Mouse (Mus musculus): Measurements from ENCODE around the gene Cdk2ap2. TPM values are rescaled to one million over a fixed set of nuclear protein-coding genes. Genes with fewer than 3 reads are reported as not detected.

Cdk2ap2 gene
- polyA plus RNA-seq, 1 experiment = 138 TPM

- Histone ChIP-seq H3K27ac (ENCODE audit: insufficient read depth, low read depth, low read length) (no peak overlapping the region), H3K36me3 (ENCODE audit: control insufficient read depth, insufficient read depth, low read length) (no peaks in the 10 kb centered on the region), H3K27me3 (replicated peaks; ENCODE audit: control insufficient read depth, insufficient read depth, low read length) (no peaks in the 10 kb centered on the region), H3K4me3 (ENCODE audit: insufficient read depth, low read depth, low read length) (peak overlapping the region; percentile 80), H3K4me1 (ENCODE audit: control insufficient read depth, insufficient read depth, low read length) (peaks cover 11% of the 10 kb centered on the region; the same call in 1 of the 2 replicates)
- no peak for TF ChIP-seq CTCF (conservative IDR thresholded peaks at IDR 0.05; ENCODE audit: insufficient read depth, insufficient read length, low read depth, low read length)
- no peak for TF ChIP-seq POLR2A (IDR thresholded peaks at IDR 0.05; ENCODE audit: low read depth, low read length)
- 8% methylated on average over 52 of the region's 52 CpGs for WGBS
- no peak for DNase-seq
Measured at GRCm38 (mm10) chr19:4100718-4101261, 3.8 kb downstream of the Cdk2ap2 start.

- no peak for DNase-seq
- TF ChIP-seq POLR2A (IDR thresholded peaks at IDR 0.05; ENCODE audit: low read depth, low read length) = no peak
- TF ChIP-seq CTCF (conservative IDR thresholded peaks at IDR 0.05; ENCODE audit: insufficient read depth, insufficient read length, low read depth, low read length) = no peak
- WGBS = 92% methylated on average over 6 of the region's 6 CpGs
- H3K4me1 ChIP-seq (ENCODE audit: control insufficient read depth, insufficient read depth, low read length) = peaks cover 7% of the 10 kb centered on the region; the same call in 1 of the 2 replicates
- no peaks in the 10 kb centered on the region for H3K36me3 ChIP-seq (ENCODE audit: control insufficient read depth, insufficient read depth, low read length)
- H3K27me3 ChIP-seq (replicated peaks; ENCODE audit: control insufficient read depth, insufficient read depth, low read length) = no peaks in the 10 kb centered on the region
- no peak overlapping the region for H3K27ac ChIP-seq (ENCODE audit: insufficient read depth, low read depth, low read length)
- no peak overlapping the region for H3K4me3 ChIP-seq (ENCODE audit: insufficient read depth, low read depth, low read length)
Measured at GRCm38 (mm10) chr19:4101466-4101865, 4.5 kb downstream of the Cdk2ap2 start.

- no peaks in the 10 kb centered on the region for H3K36me3 ChIP-seq (ENCODE audit: control insufficient read depth, insufficient read depth, low read length)
- no peak for TF ChIP-seq POLR2A (IDR thresholded peaks at IDR 0.05; ENCODE audit: low read depth, low read length)
- TF ChIP-seq CTCF (conservative IDR thresholded peaks at IDR 0.05; ENCODE audit: insufficient read depth, insufficient read length, low read depth, low read length) = no peak
- H3K27ac ChIP-seq (ENCODE audit: insufficient read depth, low read depth, low read length) = no peak overlapping the region
- WGBS = 85% methylated on average over 2 of the region's 2 CpGs
- H3K27me3 ChIP-seq (replicated peaks; ENCODE audit: control insufficient read depth, insufficient read depth, low read length) = no peaks in the 10 kb centered on the region
- DNase-seq = no peak
- peaks cover 7% of the 10 kb centered on the region; the same call in 1 of the 2 replicates for H3K4me1 ChIP-seq (ENCODE audit: control insufficient read depth, insufficient read depth, low read length)
- no peak overlapping the region for H3K4me3 ChIP-seq (ENCODE audit: insufficient read depth, low read depth, low read length)
Measured at GRCm38 (mm10) chr19:4102049-4102448, 5.1 kb downstream of the Cdk2ap2 start.

GRCm38 (mm10) chr19:4102626-4103025 is 5.6 kb downstream of the Cdk2ap2 start:
- no peak for DNase-seq
- H3K27me3 ChIP-seq (replicated peaks; ENCODE audit: control insufficient read depth, insufficient read depth, low read length) = no peaks in the 10 kb centered on the region
- 95% methylated on average over 12 of the region's 12 CpGs for WGBS
- H3K27ac ChIP-seq (ENCODE audit: insufficient read depth, low read depth, low read length) = no peak overlapping the region
- TF ChIP-seq CTCF (conservative IDR thresholded peaks at IDR 0.05; ENCODE audit: insufficient read depth, insufficient read length, low read depth, low read length) = no peak
- no peak for TF ChIP-seq POLR2A (IDR thresholded peaks at IDR 0.05; ENCODE audit: low read depth, low read length)
- no peaks in the 10 kb centered on the region for H3K36me3 ChIP-seq (ENCODE audit: control insufficient read depth, insufficient read depth, low read length)
- no peak overlapping the region for H3K4me3 ChIP-seq (ENCODE audit: insufficient read depth, low read depth, low read length)
- peaks cover 7% of the 10 kb centered on the region; the same call in 1 of the 2 replicates for H3K4me1 ChIP-seq (ENCODE audit: control insufficient read depth, insufficient read depth, low read length)

GRCm38 (mm10) chr19:4103294-4103693 is 6.3 kb downstream of the Cdk2ap2 start:
- WGBS = 93% methylated on average over 18 of the region's 18 CpGs
- no peak overlapping the region for H3K27ac ChIP-seq (ENCODE audit: insufficient read depth, low read depth, low read length)
- H3K4me1 ChIP-seq (ENCODE audit: control insufficient read depth, insufficient read depth, low read length) = peaks cover 6% of the 10 kb centered on the region; the same call in 1 of the 2 replicates
- TF ChIP-seq POLR2A (IDR thresholded peaks at IDR 0.05; ENCODE audit: low read depth, low read length) (no peak), CTCF (conservative IDR thresholded peaks at IDR 0.05; ENCODE audit: insufficient read depth, insufficient read length, low read depth, low read length) (no peak)
- no peak for DNase-seq
- no peaks in the 10 kb centered on the region for H3K36me3 ChIP-seq (ENCODE audit: control insufficient read depth, insufficient read depth, low read length)
- no peak overlapping the region for H3K4me3 ChIP-seq (ENCODE audit: insufficient read depth, low read depth, low read length)
- no peaks in the 10 kb centered on the region for H3K27me3 ChIP-seq (replicated peaks; ENCODE audit: control insufficient read depth, insufficient read depth, low read length)

- Histone ChIP-seq H3K27ac (ENCODE audit: insufficient read depth, low read depth, low read length) (no peak overlapping the region), H3K27me3 (replicated peaks; ENCODE audit: control insufficient read depth, insufficient read depth, low read length) (no peaks in the 10 kb centered on the region), H3K4me1 (ENCODE audit: control insufficient read depth, insufficient read depth, low read length) (peaks cover 1% of the 10 kb centered on the region; the same call in 1 of the 2 replicates), H3K36me3 (ENCODE audit: control insufficient read depth, insufficient read depth, low read length) (no peaks in the 10 kb centered on the region), H3K4me3 (ENCODE audit: insufficient read depth, low read depth, low read length) (no peak overlapping the region)
- DNase-seq = no peak
- TF ChIP-seq POLR2A (IDR thresholded peaks at IDR 0.05; ENCODE audit: low read depth, low read length) (no peak), CTCF (conservative IDR thresholded peaks at IDR 0.05; ENCODE audit: insufficient read depth, insufficient read length, low read depth, low read length) (no peak)
- WGBS = 86% methylated on average over 3 of the region's 3 CpGs
Measured at GRCm38 (mm10) chr19:4103792-4104191, 6.8 kb downstream of the Cdk2ap2 start.

- H3K4me3 ChIP-seq (ENCODE audit: insufficient read depth, low read depth, low read length) = no peak overlapping the region
- 85% methylated on average over 16 of the region's 16 CpGs for WGBS
Measured at GRCm38 (mm10) chr19:4104675-4105194, 7.8 kb downstream of the Cdk2ap2 start.

More at GRCm38 (mm10) chr19:4104675-4105194, 7.8 kb downstream of the Cdk2ap2 start:
- Histone ChIP-seq H3K36me3 (ENCODE audit: control insufficient read depth, insufficient read depth, low read length) (no peaks in the 10 kb centered on the region), H3K27me3 (replicated peaks; ENCODE audit: control insufficient read depth, insufficient read depth, low read length) (no peaks in the 10 kb centered on the region), H3K27ac (ENCODE audit: insufficient read depth, low read depth, low read length) (no peak overlapping the region), H3K4me1 (ENCODE audit: control insufficient read depth, insufficient read depth, low read length) (no peaks in the 10 kb centered on the region)
- no peak for DNase-seq
- no peak for TF ChIP-seq POLR2A (IDR thresholded peaks at IDR 0.05; ENCODE audit: low read depth, low read length)
- TF ChIP-seq CTCF (conservative IDR thresholded peaks at IDR 0.05; ENCODE audit: insufficient read depth, insufficient read length, low read depth, low read length) = no peak
